Mouse (Mus musculus): Measurements from ENCODE around the gene Slc1a2. TPM values are rescaled to one million over a fixed set of nuclear protein-coding genes. Genes with fewer than 3 reads are reported as not detected.
A peak's percentile ranks its signal among the peaks of the same experiment; 100 is the strongest.

Slc1a2 gene
- polyA plus RNA-seq, 1 experiment from 2014 or later = 7.9 TPM

GRCm38 (mm10) chr2:102733128-102733527 lies 74.7 kb downstream of the Slc1a2 start:
- no peak for DNase-seq (ENCODE audit: low spot score)
- Histone ChIP-seq H3K27me3 (ENCODE audit: low read depth, poor library complexity, severe bottlenecking) (no peaks in the 10 kb centered on the region), H3K27ac (replicated peaks) (no peak overlapping the region), H3K36me3 (no peaks in the 10 kb centered on the region), H3K4me1 (peaks cover 19% of the 10 kb centered on the region), H3K9me3 (replicated peaks) (no peaks in the 10 kb centered on the region), H3K4me3 (no peak overlapping the region)
- 85% methylated on average over 4 of the region's 4 CpGs for WGBS

- no peak overlapping the region for H3K27ac ChIP-seq (replicated peaks)
- 84% methylated on average over 3 of the region's 3 CpGs for WGBS
- no peaks in the 10 kb centered on the region for H3K27me3 ChIP-seq (ENCODE audit: low read depth, poor library complexity, severe bottlenecking)
- H3K9me3 ChIP-seq (replicated peaks) = no peaks in the 10 kb centered on the region
- H3K4me3 ChIP-seq = no peak overlapping the region
- DNase-seq (ENCODE audit: low spot score) = no peak
- H3K4me1 ChIP-seq = peaks cover 19% of the 10 kb centered on the region
- peaks cover 3% of the 10 kb centered on the region; the same call in 1 of the 2 replicates for H3K36me3 ChIP-seq
Observed at GRCm38 (mm10) chr2:102734055-102734454, 75.6 kb downstream of the Slc1a2 start.

GRCm38 (mm10) chr2:102735031-102735430 lies 76.6 kb downstream of the Slc1a2 start:
- Histone ChIP-seq H3K9me3 (replicated peaks) (no peaks in the 10 kb centered on the region), H3K4me3 (no peak overlapping the region), H3K36me3 (peaks cover 8% of the 10 kb centered on the region; the same call in 1 of the 2 replicates), H3K4me1 (peaks cover 18% of the 10 kb centered on the region), H3K27ac (replicated peaks) (no peak overlapping the region), H3K27me3 (ENCODE audit: low read depth, poor library complexity, severe bottlenecking) (no peaks in the 10 kb centered on the region)
- no peak for DNase-seq (ENCODE audit: low spot score)
- 83% methylated on average over 2 of the region's 2 CpGs for WGBS

GRCm38 (mm10) chr2:102735811-102736210 lies 77.4 kb downstream of the Slc1a2 start:
- Histone ChIP-seq H3K4me1 (peaks cover 10% of the 10 kb centered on the region), H3K4me3 (no peak overlapping the region), H3K27me3 (ENCODE audit: low read depth, poor library complexity, severe bottlenecking) (no peaks in the 10 kb centered on the region), H3K36me3 (peaks cover 10% of the 10 kb centered on the region; the same call in 1 of the 2 replicates), H3K27ac (replicated peaks) (no peak overlapping the region), H3K9me3 (replicated peaks) (no peaks in the 10 kb centered on the region)
- WGBS = 95% methylated on average over 9 of the region's 9 CpGs
- no peak for DNase-seq (ENCODE audit: low spot score)

GRCm38 (mm10) chr2:102736490-102736889 lies 78.0 kb downstream of the Slc1a2 start:
- H3K27ac ChIP-seq (replicated peaks) = no peak overlapping the region
- WGBS = 91% methylated on average over 5 of the region's 5 CpGs
- peaks cover 5% of the 10 kb centered on the region for H3K4me1 ChIP-seq
- DNase-seq (ENCODE audit: low spot score) = no peak
- no peaks in the 10 kb centered on the region for H3K9me3 ChIP-seq (replicated peaks)
- peaks cover 10% of the 10 kb centered on the region; the same call in 1 of the 2 replicates for H3K36me3 ChIP-seq
- H3K4me3 ChIP-seq = no peak overlapping the region
- no peaks in the 10 kb centered on the region for H3K27me3 ChIP-seq (ENCODE audit: low read depth, poor library complexity, severe bottlenecking)

GRCm38 (mm10) chr2:102738852-102739251 lies 80.4 kb downstream of the Slc1a2 start:
- peaks cover 10% of the 10 kb centered on the region; the same call in 1 of the 2 replicates for H3K36me3 ChIP-seq
- H3K4me1 ChIP-seq = peaks cover under 1% of the 10 kb centered on the region
- WGBS = 85% methylated on average over 1 of the region's 1 CpGs
- no peaks in the 10 kb centered on the region for H3K27me3 ChIP-seq (ENCODE audit: low read depth, poor library complexity, severe bottlenecking)
- no peak overlapping the region for H3K27ac ChIP-seq (replicated peaks)
- no peaks in the 10 kb centered on the region for H3K9me3 ChIP-seq (replicated peaks)
- no peak for DNase-seq (ENCODE audit: low spot score)
- H3K4me3 ChIP-seq = no peak overlapping the region

- Histone ChIP-seq H3K4me1 (peaks cover 23% of the 10 kb centered on the region), H3K36me3 (peaks cover 10% of the 10 kb centered on the region; the same call in 1 of the 2 replicates), H3K27ac (replicated peaks) (no peak overlapping the region), H3K4me3 (no peak overlapping the region), H3K9me3 (replicated peaks) (no peaks in the 10 kb centered on the region), H3K27me3 (ENCODE audit: low read depth, poor library complexity, severe bottlenecking) (no peaks in the 10 kb centered on the region)
- no peak for DNase-seq (ENCODE audit: low spot score)
- WGBS = 86% methylated on average over 5 of the region's 5 CpGs
Observed at GRCm38 (mm10) chr2:102742685-102743084, 84.2 kb downstream of the Slc1a2 start.

- WGBS = 63% methylated on average over 10 of the region's 10 CpGs
- peak overlapping the region; percentile 87 for H3K27ac ChIP-seq (replicated peaks)
- peak; percentile 34 for DNase-seq (ENCODE audit: low spot score)
Observed at GRCm38 (mm10) chr2:102743918-102744696, 85.6 kb downstream of the Slc1a2 start.

GRCm38 (mm10) chr2:102745259-102745906 lies 86.9 kb downstream of the Slc1a2 start:
- 10% methylated on average over 7 of the region's 7 CpGs for WGBS
- Histone ChIP-seq H3K4me1 (peaks cover 23% of the 10 kb centered on the region), H3K9me3 (replicated peaks) (no peaks in the 10 kb centered on the region), H3K27ac (replicated peaks) (peak overlapping the region; percentile 87), H3K27me3 (ENCODE audit: low read depth, poor library complexity, severe bottlenecking) (no peaks in the 10 kb centered on the region), H3K36me3 (peaks cover 13% of the 10 kb centered on the region; the same call in 1 of the 2 replicates), H3K4me3 (peak overlapping the region; percentile 39)
- peak; percentile 82 for DNase-seq (ENCODE audit: low spot score)

More at GRCm38 (mm10) chr2:102743918-102744696, 85.6 kb downstream of the Slc1a2 start:
- Histone ChIP-seq H3K27me3 (ENCODE audit: low read depth, poor library complexity, severe bottlenecking) (no peaks in the 10 kb centered on the region), H3K9me3 (replicated peaks) (no peaks in the 10 kb centered on the region), H3K4me3 (no peak overlapping the region), H3K36me3 (peaks cover 15% of the 10 kb centered on the region; the same call in 1 of the 2 replicates), H3K4me1 (peaks cover 23% of the 10 kb centered on the region)

- peaks cover 20% of the 10 kb centered on the region; the same call in 1 of the 2 replicates for H3K36me3 ChIP-seq
- no peak overlapping the region for H3K27ac ChIP-seq (replicated peaks)
- 80% methylated on average over 3 of the region's 3 CpGs for WGBS
- no peak overlapping the region for H3K4me3 ChIP-seq
- peaks cover 23% of the 10 kb centered on the region for H3K4me1 ChIP-seq
- no peaks in the 10 kb centered on the region for H3K9me3 ChIP-seq (replicated peaks)
- H3K27me3 ChIP-seq (ENCODE audit: low read depth, poor library complexity, severe bottlenecking) = no peaks in the 10 kb centered on the region
- DNase-seq (ENCODE audit: low spot score) = no peak
Observed at GRCm38 (mm10) chr2:102747758-102748157, 89.3 kb downstream of the Slc1a2 start.

GRCm38 (mm10) chr2:102749926-102750325 lies 91.5 kb downstream of the Slc1a2 start:
- H3K27me3 ChIP-seq (ENCODE audit: low read depth, poor library complexity, severe bottlenecking) = no peaks in the 10 kb centered on the region
- no peak for DNase-seq (ENCODE audit: low spot score)
- 94% methylated on average over 2 of the region's 2 CpGs for WGBS

GRCm38 (mm10) chr2:102751846-102752245 lies 93.4 kb downstream of the Slc1a2 start:
- WGBS = 92% methylated on average over 1 of the region's 1 CpGs
- Histone ChIP-seq H3K4me3 (no peak overlapping the region), H3K27ac (replicated peaks) (no peak overlapping the region), H3K36me3 (peaks cover 20% of the 10 kb centered on the region; the same call in 1 of the 2 replicates), H3K4me1 (no peaks in the 10 kb centered on the region), H3K27me3 (ENCODE audit: low read depth, poor library complexity, severe bottlenecking) (no peaks in the 10 kb centered on the region), H3K9me3 (replicated peaks) (no peaks in the 10 kb centered on the region)
- no peak for DNase-seq (ENCODE audit: low spot score)

More at GRCm38 (mm10) chr2:102749926-102750325, 91.5 kb downstream of the Slc1a2 start:
- Histone ChIP-seq H3K4me3 (no peak overlapping the region), H3K4me1 (peaks cover 11% of the 10 kb centered on the region), H3K36me3 (peaks cover 20% of the 10 kb centered on the region; the same call in 1 of the 2 replicates), H3K27ac (replicated peaks) (no peak overlapping the region), H3K9me3 (replicated peaks) (no peaks in the 10 kb centered on the region)

All from midbrain, embryonic 10.5 days (tissue).